Mouse (Mus musculus) hindbrain, embryonic 14.5 days (tissue): ENCODE results near the gene Tmem132b. TPM values are rescaled to one million over a fixed set of nuclear protein-coding genes. Genes with fewer than 3 reads are reported as not detected.

ENCODE experiments used
- polyA plus RNA-seq: library from polyadenylated mRNA; unstranded; fragments of >200 nt; fragmentation: Nextera tagmentation; extraction: Ambion mirVana; gene quantifications from 2 replicates; pipeline ENCODE4 v1.2.1, GENCODE M21; 2014

Tmem132b gene
- polyA plus RNA-seq, 1 experiment from 2014 or later = 6.3 TPM

Other genes with a start within 250 kb of the Tmem132b start
- 36.5 and 39.9 TPM in 2 replicates for gene Scarb1, start 190.7 kb upstream of the Tmem132b start, polyA plus RNA-seq
- 0.63 TPM in 1 of 2 replicates, not detected in the other for gene Gm10382, start 142.5 kb upstream of the Tmem132b start, polyA plus RNA-seq
- gene Ubc, start 141.6 kb upstream of the Tmem132b start, polyA plus RNA-seq = 1,333 and 1,355 TPM in 2 replicates
- 6.8 and 10.2 TPM in 2 replicates for gene Dhx37, start 97.7 kb upstream of the Tmem132b start, polyA plus RNA-seq
- 34.3 and 36.7 TPM in 2 replicates for gene Bri3bp, start 90.2 kb upstream of the Tmem132b start, polyA plus RNA-seq
- gene Aacs, start 56.0 kb upstream of the Tmem132b start, polyA plus RNA-seq = 75.5 and 98.4 TPM in 2 replicates